Mouse (Mus musculus) limb, embryonic 15.5 days (tissue): ENCODE measurements around the gene Rab5b. TPM values are rescaled to one million over a fixed set of nuclear protein-coding genes. Genes with fewer than 3 reads are reported as not detected.

Experiments used
- ATAC-seq: fragments of 200-750 bp; cut with Nextera tagmentation; 2 replicates; pipeline ENCODE4 v1.8.0; 2017; ENCODE audit warnings: low read depth, moderate TSS enrichment; ENCODE audit not compliant: insufficient number of reproducible peaks, low FRiP score, low TSS enrichment
- H3K27ac ChIP-seq: fragments of 300-500 bp; sonication (generic); 2 replicates; pipeline ENCODE4 v1.5.1; 2015; ENCODE audit warnings: moderate library complexity, mild to moderate bottlenecking, inconsistent platforms
- H3K27me3 ChIP-seq: fragments of 300-500 bp; sonication (generic); 2 replicates; pipeline ENCODE4 v1.6.1; 2015; ENCODE audit warnings: inconsistent platforms
- H3K36me3 ChIP-seq: fragments of 300-500 bp; sonication (generic); 2 replicates; pipeline ENCODE4 v1.6.1; 2015; ENCODE audit warnings: inconsistent platforms
- H3K4me1 ChIP-seq: fragments of 300-500 bp; sonication (generic); 2 replicates; pipeline ENCODE4 v1.6.1; 2015; ENCODE audit warnings: inconsistent platforms
- H3K4me2 ChIP-seq: fragments of 300-500 bp; sonication (generic); 2 replicates; pipeline ENCODE4 v1.6.1; 2015; ENCODE audit warnings: mild to moderate bottlenecking, inconsistent platforms
- H3K4me3 ChIP-seq: fragments of 300-500 bp; sonication (generic); 2 replicates; pipeline ENCODE4 v1.5.1; 2015; ENCODE audit warnings: mild to moderate bottlenecking, inconsistent platforms
- H3K9ac ChIP-seq: fragments of 300-500 bp; sonication (generic); 2 replicates; pipeline ENCODE4 v1.6.1; 2015; ENCODE audit warnings: inconsistent platforms
- H3K9me3 ChIP-seq: fragments of 300-500 bp; sonication (generic); 2 replicates; pipeline ENCODE4 v1.6.1; 2016; ENCODE audit warnings: inconsistent platforms
- WGBS: fragments of 180-500 bp; shearing (Covaris S2); methylation state at CpG from one replicate; pipeline ENCODE4 v1.1.7; 2015; 5-methylcytosine and 5-hydroxymethylcytosine counted together
- polyA plus RNA-seq: library from polyadenylated mRNA; unstranded; fragments of >200 nt; fragmentation: Nextera tagmentation; extraction: Ambion mirVana; gene quantifications from 2 replicates; pipeline ENCODE4 v1.2.1, GENCODE M21; 2015

Rab5b gene
- polyA plus RNA-seq, 1 experiment from 2014 or later: 90.6 TPM

DNA sequence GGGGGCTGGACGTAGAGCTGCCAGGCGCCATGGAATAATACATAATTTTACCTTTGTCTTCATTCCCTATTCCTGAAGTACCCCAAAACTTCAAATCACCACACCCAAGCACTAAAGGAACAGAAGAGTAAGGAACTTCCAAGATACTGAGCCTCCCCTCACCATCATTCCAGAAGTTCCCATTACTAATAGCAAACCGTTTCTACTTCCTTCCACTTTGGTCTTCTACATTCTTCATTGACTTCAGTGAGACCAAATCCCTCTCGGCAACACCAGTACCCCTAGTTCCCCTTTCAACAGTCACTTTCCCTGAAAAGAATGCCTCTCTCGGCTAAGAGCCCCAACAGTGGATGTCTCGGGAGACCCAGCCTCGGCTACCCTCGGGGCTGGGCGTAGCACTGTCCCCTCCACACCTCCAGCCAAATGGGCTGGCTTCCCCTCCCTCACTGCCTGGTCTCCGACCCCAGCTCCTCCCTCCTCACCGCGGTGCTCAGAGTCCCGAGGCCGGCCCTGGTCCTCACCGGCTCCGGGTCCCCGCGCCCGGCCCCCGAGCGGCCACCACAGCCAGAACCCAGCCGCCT lies 563 bp downstream of the Rab5b start:
- under 1% methylated on average over 22 of the region's 22 CpGs for WGBS

DNA sequence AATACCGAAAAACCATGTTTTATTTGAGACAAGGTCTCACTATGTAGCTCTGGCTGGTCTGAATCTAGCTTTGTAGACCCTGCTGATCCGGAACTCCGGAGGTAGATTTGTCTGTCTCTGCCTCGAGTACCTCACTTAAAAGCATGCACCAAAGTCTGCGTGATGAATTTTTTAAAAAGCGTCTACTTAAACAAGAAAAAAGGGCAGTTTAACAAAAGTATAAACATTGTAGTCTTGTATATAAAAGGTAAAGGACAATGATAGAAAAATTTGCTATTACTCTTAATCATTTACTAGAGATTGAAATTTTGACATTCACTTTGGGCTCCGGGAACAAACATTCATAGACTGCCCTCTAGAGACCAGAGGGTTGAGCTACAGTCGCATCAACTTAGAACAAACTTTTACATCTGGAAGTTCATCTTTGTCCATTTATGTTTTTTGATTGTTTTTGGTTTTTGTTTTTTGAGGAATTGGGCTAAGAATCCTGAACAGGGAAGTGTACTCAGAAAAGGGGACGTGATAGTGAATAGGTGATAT lies 21.5 kb downstream of the Rab5b start:
- Histone ChIP-seq H3K27me3 (no peaks in the 10 kb centered on the region), H3K4me2 (peak overlapping the region; percentile 87), H3K9ac (peak overlapping the region; percentile 52), H3K4me3 (peak overlapping the region; percentile 77), H3K27ac (peak overlapping the region; percentile 67), H3K36me3 (peaks cover 15% of the 10 kb centered on the region), H3K9me3 (no peaks in the 10 kb centered on the region), H3K4me1 (peaks cover 11% of the 10 kb centered on the region)
- no peak for ATAC-seq
- WGBS: 2% methylated on average over 9 of the region's 9 CpGs

More for the DNA sequence above, 563 bp downstream of the Rab5b start:
- Histone ChIP-seq H3K4me2 (peak overlapping the region; percentile 61), H3K4me1 (peaks cover 4% of the 10 kb centered on the region; the same call in 1 of the 2 replicates), H3K27me3 (no peaks in the 10 kb centered on the region), H3K9ac (peak overlapping the region; percentile 96), H3K36me3 (peaks cover 27% of the 10 kb centered on the region), H3K4me3 (peak overlapping the region; percentile 89), H3K9me3 (no peaks in the 10 kb centered on the region), H3K27ac (peak overlapping the region; percentile 98)
- peak; percentile 37; the same call in 1 of the 2 replicates for ATAC-seq

DNA sequence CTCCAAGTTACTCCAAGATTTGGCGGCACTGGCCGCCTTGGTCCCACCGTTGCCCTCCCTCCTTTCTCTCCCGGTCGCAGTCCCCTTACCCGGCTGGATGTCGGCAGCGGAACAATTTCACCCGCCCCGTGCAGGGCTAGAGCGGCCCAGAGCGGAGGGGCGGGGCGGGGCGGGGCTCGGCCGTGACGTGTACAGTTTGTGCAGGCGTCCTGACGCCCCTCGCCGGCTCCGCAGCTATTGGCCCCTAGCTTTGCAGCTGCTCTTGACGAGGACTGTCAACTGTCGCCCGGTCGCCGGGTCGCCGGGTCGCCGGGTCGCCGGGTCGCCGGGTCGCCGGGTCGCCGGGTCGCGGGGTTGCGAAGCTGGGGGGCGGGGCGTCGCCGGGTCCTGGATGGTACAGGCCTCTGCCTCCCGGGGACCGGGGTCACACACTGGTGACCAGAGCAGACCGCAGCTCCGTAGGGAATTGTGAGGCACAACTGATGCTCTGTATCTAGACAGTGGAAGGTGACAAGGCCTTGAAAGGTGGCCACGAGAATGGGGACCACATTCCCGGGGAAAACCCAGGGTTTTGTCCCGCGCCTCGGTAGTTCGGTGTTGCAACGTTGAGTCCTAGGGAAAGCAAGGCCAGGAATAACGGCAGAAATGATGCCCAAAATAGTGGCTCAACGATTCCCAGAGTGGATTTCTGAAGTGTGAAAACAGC lies 22.1 kb downstream of the Rab5b start, which contains the start of gene Suox:
Suox (minus strand) TSS at position 311 of the 706 bp plus-strand sequence.
- Histone ChIP-seq H3K4me3 (peak within 1 kb of the TSS; percentile 77), H3K27me3 (no peaks in the 10 kb centered on the region), H3K9me3 (no peaks in the 10 kb centered on the region), H3K9ac (peak within 1 kb of the TSS; percentile 53), H3K4me1 (peaks cover 16% of the 10 kb centered on the region), H3K36me3 (peaks cover 14% of the 10 kb centered on the region; the same call in 1 of the 2 replicates), H3K27ac (peak within 1 kb of the TSS; percentile 67), H3K4me2 (peak within 1 kb of the TSS; percentile 87)
- under 1% methylated on average over 60 of the region's 60 CpGs for WGBS
- ATAC-seq: peak; percentile 83

DNA sequence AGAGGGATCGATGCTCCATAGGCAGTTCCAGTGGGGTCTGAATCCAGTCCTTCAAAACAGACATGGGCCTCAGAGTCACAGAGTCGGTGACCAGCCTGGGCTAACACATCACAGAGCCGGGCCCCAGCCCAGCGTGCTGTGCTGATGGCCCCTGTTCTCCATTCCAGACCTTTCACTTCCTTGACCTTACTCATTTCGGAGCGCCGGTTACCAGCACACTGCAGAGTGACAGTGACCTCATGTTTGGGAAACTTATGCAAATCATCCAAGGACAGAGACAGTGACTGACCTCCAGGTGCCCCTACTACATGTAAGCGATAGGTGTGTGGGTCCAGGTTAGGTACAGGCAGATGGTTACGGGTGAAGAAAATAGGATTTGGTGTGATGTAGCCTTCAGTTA lies 24.9 kb downstream of the Rab5b start:
- WGBS: 91% methylated on average over 9 of the region's 9 CpGs
- Histone ChIP-seq H3K4me1 (peaks cover 23% of the 10 kb centered on the region), H3K27me3 (no peaks in the 10 kb centered on the region), H3K9me3 (no peaks in the 10 kb centered on the region), H3K27ac (no peak overlapping the region), H3K9ac (0 out of 2 replicates have a peak overlapping the region, but pooled peaks have one; percentile 10), H3K36me3 (peaks cover 14% of the 10 kb centered on the region; the same call in 1 of the 2 replicates), H3K4me3 (no peak overlapping the region), H3K4me2 (no peak overlapping the region)
- no peak for ATAC-seq

DNA sequence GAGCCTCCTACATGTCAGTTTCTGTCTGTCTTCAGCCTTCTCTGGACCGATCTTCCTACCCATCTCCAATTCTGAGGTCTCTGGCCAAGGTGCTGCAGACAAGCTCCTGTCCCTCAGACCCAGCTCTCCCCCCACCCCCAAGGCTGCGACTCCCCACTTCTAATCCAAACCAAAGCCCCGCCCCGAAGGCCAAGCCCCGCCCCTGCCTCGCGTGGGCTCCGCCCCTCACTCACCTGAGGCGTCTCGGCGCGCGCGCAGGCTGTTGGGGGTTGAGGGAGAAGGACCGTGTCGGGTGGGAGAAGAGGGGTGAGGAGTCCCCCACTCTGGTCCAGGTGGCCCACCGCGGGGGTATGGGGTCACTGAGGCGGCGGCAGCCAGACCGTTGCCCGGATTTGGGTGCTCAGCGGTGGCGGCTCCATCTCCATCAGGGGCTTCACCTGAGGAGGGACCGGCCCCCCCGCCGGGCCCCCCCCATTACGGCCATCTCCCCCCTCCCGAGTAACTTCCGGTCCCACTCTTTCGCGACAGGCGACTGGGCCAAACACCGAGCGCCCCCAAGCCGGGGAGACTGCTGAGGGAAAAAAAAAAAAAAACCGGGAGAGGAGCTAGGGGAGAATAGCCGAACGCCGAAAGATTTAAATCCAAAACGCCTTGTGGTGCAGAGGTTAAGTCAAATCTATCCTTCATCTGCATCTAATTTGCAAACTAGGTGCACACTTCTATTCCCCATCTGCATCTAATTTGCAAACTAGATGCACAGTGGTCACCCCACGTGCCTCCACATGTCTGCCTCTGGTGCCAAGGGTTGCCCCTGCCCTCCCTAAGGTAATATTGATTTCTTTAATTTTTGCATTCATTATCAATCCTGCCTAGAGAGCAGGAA lies 27.0 kb downstream of the Rab5b start:
- Histone ChIP-seq H3K27me3 (no peaks in the 10 kb centered on the region), H3K9ac (peak overlapping the region; percentile 72), H3K27ac (peak overlapping the region; percentile 86), H3K4me2 (peak overlapping the region; percentile 84), H3K36me3 (peaks cover 14% of the 10 kb centered on the region; the same call in 1 of the 2 replicates), H3K4me1 (peaks cover 19% of the 10 kb centered on the region), H3K4me3 (peak overlapping the region; percentile 73), H3K9me3 (no peaks in the 10 kb centered on the region)
- WGBS: under 1% methylated on average over 42 of the region's 42 CpGs
- peak; percentile 25; the same call in 1 of the 2 replicates for ATAC-seq

DNA sequence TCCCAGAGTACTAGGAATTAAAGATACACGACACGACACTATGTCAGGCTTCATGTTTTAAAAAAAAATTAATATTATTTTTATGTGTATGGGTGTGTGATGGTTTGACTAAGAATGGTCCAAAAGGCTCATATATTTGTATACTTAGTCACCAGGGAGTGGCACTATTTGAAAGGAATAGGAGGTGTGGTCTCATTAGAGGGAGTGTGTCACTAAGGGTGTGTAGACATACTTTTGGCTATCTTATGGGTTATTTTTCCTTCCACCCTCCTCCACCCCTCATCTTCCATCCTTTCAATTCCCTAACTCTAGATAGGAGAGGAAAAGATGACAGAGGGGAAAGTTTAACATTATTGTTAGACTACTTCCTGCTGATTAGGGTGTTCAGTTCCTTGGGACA lies 30.3 kb downstream of the Rab5b start:
- H3K27me3 ChIP-seq: no peaks in the 10 kb centered on the region
- no peak overlapping the region for H3K27ac ChIP-seq
- 95% methylated on average over 2 of the region's 2 CpGs for WGBS
- H3K4me2 ChIP-seq: no peak overlapping the region
- H3K9me3 ChIP-seq: no peaks in the 10 kb centered on the region
- no peak overlapping the region for H3K9ac ChIP-seq
- no peak for ATAC-seq
- 0 out of 2 replicates have a peak, but pooled peaks cover 3% of the 10 kb centered on the region for H3K36me3 ChIP-seq
- peaks cover 13% of the 10 kb centered on the region; the same call in 1 of the 2 replicates for H3K4me1 ChIP-seq
- no peak overlapping the region for H3K4me3 ChIP-seq

DNA sequence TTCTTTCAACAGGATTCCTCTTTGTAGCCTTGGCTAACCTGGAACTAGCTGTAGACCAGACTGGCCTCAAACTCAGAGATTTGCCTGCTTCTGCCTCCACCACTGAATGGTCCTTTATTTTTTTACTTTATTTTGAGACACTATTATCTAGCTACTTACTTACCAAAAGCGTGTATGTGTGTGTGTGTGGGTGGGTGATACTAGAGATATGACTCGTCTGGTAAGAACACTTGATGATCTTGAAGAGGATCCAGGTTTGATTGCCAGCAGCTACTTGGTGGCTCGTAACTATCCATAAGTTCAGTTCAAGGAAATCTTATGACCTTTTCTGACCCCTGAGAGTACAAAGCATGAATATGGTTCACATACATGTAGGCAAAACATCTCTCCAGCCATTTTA lies 30.8 kb downstream of the Rab5b start:
- no peaks in the 10 kb centered on the region for H3K27me3 ChIP-seq
- no peak overlapping the region for H3K9ac ChIP-seq
- no peak for ATAC-seq
- H3K4me2 ChIP-seq: no peak overlapping the region
- H3K4me1 ChIP-seq: peaks cover 13% of the 10 kb centered on the region; the same call in 1 of the 2 replicates
- no peaks in the 10 kb centered on the region for H3K9me3 ChIP-seq
- no peaks in the 10 kb centered on the region for H3K36me3 ChIP-seq
- no peak overlapping the region for H3K4me3 ChIP-seq
- 83% methylated on average over 3 of the region's 3 CpGs for WGBS
- H3K27ac ChIP-seq: no peak overlapping the region

DNA sequence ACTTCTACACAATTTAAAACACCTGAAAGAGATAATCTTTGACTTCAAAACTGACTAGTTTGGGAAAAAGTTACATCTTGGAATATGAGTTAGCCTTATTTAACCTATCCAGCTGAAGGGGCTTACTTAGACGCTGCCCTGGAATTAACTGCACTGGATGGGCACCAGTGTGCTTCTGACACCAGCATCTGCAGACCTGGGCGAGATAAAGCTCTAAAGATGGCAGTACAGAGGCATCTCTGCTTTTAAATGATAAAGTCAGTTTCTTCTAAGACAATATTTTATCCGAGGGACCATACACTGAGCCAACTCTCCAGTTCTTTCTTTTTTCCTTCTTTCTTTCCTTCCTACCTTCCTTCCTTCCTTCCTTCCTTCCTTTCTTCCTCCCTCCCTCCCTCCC lies 31.3 kb downstream of the Rab5b start:
- Histone ChIP-seq H3K27ac (no peak overlapping the region), H3K9ac (no peak overlapping the region), H3K4me3 (no peak overlapping the region), H3K27me3 (no peaks in the 10 kb centered on the region), H3K4me1 (peaks cover 13% of the 10 kb centered on the region; the same call in 1 of the 2 replicates), H3K4me2 (no peak overlapping the region), H3K36me3 (no peaks in the 10 kb centered on the region), H3K9me3 (no peaks in the 10 kb centered on the region)
- WGBS: 60% methylated on average over 3 of the region's 3 CpGs
- no peak for ATAC-seq

DNA sequence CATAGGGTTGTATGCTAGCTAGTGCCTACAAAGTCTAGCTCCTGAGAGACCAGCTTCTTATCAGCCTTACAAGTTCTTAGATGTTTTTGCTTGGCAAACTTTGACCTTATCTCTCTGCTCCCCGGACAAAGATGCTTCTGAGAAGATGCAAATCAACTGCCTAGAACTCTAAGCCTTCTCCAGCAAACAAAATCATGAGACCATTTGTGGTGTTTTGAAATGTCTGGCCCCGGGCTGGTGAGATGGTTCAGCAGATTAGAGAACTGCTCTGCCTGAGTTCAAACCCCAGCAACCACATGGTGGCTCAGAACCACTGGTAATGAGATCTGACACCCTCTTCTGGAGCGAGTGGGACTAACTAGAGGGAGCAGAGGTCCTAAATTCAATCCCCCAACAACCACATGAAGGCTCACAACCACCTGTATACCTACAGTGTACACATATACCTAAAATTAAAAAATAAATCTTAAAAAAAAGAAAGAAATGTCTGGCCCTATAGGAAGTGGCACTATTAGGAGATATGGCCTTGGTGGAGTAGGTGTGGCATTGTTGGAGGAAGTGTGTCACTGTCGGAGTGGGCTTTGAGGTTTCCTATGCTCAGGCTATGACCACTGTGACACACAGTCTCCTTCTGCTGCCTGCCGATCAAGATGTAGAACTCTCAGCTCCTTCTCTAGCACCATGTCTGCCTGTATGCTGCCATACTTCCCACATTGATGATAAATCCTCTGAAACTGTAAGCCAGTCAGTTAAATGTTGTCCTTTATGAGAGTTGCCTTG lies 32.4 kb downstream of the Rab5b start:
- Histone ChIP-seq H3K4me3 (no peak overlapping the region), H3K9me3 (no peaks in the 10 kb centered on the region), H3K27ac (no peak overlapping the region), H3K9ac (no peak overlapping the region), H3K36me3 (no peaks in the 10 kb centered on the region), H3K4me2 (no peak overlapping the region), H3K27me3 (no peaks in the 10 kb centered on the region), H3K4me1 (0 out of 2 replicates have a peak, but pooled peaks cover 4% of the 10 kb centered on the region)
- 65% methylated on average over 5 of the region's 5 CpGs for WGBS
- ATAC-seq: no peak

DNA sequence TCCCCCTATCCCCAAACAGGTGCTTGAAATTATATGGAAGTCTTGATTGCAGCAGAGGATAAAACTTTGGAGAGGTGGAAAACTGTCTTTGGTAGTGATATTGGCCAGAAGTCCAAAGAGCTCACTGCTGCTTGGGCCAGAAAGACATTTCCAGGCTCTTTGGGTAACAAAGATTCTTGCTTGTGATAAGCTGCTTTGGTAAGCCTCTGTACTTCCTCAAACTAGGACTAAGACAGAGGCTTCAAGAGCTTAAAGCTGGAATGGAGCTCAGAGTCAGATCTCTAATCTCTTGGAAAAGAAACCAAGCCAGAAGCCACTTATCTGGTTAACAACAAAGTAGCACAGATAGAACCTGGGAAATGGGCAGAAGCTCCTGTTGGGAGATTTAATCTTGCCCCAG lies 33.6 kb downstream of the Rab5b start:
- Histone ChIP-seq H3K36me3 (no peaks in the 10 kb centered on the region), H3K4me3 (no peak overlapping the region), H3K4me1 (no peaks in the 10 kb centered on the region), H3K9ac (no peak overlapping the region), H3K27me3 (no peaks in the 10 kb centered on the region), H3K27ac (no peak overlapping the region), H3K9me3 (no peaks in the 10 kb centered on the region), H3K4me2 (no peak overlapping the region)
- no peak for ATAC-seq

DNA sequence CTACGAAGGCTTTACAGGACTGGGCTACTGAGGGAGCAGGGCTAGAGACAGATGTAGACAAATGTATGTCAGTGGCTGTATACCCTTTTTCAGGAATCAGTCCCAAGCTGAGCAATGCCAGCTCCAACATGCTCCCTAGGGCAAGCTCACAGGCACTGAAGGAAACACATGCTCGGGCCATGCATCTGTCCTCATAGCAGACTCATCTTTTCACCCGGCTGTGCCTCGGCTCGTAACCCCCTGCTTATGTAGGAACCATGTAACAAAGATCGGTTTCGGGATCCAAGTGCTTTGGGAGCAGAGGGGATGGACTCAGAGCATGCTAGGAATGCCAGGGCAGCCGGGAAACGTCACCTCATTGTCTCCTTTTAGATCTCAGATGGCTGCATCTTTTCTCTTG lies 36.6 kb downstream of the Rab5b start:
- Histone ChIP-seq H3K4me2 (no peak overlapping the region), H3K9ac (no peak overlapping the region), H3K4me3 (no peak overlapping the region), H3K36me3 (no peaks in the 10 kb centered on the region), H3K4me1 (no peaks in the 10 kb centered on the region), H3K9me3 (no peaks in the 10 kb centered on the region), H3K27ac (no peak overlapping the region), H3K27me3 (no peaks in the 10 kb centered on the region)
- ATAC-seq: no peak
- WGBS: 48% methylated on average over 9 of the region's 9 CpGs
